Mouse (Mus musculus): ENCODE results near the gene Fmc1. TPM values are rescaled to one million over a fixed set of nuclear protein-coding genes. Genes with fewer than 3 reads are reported as not detected.

The Fmc1 gene
- polyA plus RNA-seq, 1 experiment from 2014 or later, result 74.5 TPM

Small RNAs within 50 kb of the gene (microRNA-seq; reads per million reads assigned to microRNA genes)
- gene Mir7670, result 8.4 reads per million, percentile 24 among the genes with 10 or more reads in this experiment

Other genes starting within 250 kb of the Fmc1 start
- 1.1 and 1.4 TPM in 2 replicates for gene Zc3hav1l, start 234.2 kb upstream of the Fmc1 start, polyA plus RNA-seq (2015; fragmentation: Nextera tagmentation; extraction: Ambion mirVana)
- gene Zc3hav1, start 178.9 kb upstream of the Fmc1 start, polyA plus RNA-seq (2015; fragmentation: Nextera tagmentation; extraction: Ambion mirVana), result 21.4 and 22.3 TPM in 2 replicates
- gene Ttc26, start 152.0 kb upstream of the Fmc1 start, polyA plus RNA-seq (2015; fragmentation: Nextera tagmentation; extraction: Ambion mirVana), result 0.22 and 0.42 TPM in 2 replicates
- gene Ubn2, start 99.6 kb upstream of the Fmc1 start, polyA plus RNA-seq (2015; fragmentation: Nextera tagmentation; extraction: Ambion mirVana), result 4.1 and 4.2 TPM in 2 replicates
- 15.0 and 16.6 TPM in 2 replicates for gene Luc7l2, start 17.8 kb downstream of the Fmc1 start, polyA plus RNA-seq (2015; fragmentation: Nextera tagmentation; extraction: Ambion mirVana)
- gene Klrg2, start 103.7 kb downstream of the Fmc1 start, polyA plus RNA-seq (2015; fragmentation: Nextera tagmentation; extraction: Ambion mirVana), result 0.04 and 0.06 TPM in 2 replicates
- not detected in 2 replicates for gene Clec2l, start 129.6 kb downstream of the Fmc1 start, polyA plus RNA-seq (2015; fragmentation: Nextera tagmentation; extraction: Ambion mirVana)